Mouse (Mus musculus): Measurements from ENCODE around the gene Etfb. TPM values are rescaled to one million over a fixed set of nuclear protein-coding genes. Genes with fewer than 3 reads are reported as not detected.

Etfb gene
- polyA plus RNA-seq, 1 experiment = 8.9 TPM

- peak overlapping the region; percentile 83 for H3K4me3 ChIP-seq (replicated peaks)
- H3K27me3 ChIP-seq (ENCODE audit: control insufficient read depth) = no peaks in the 10 kb centered on the region
- no peaks in the 10 kb centered on the region for H3K9me3 ChIP-seq (ENCODE audit: control insufficient read depth, low read length)
- peaks cover 39% of the 10 kb centered on the region for H3K4me1 ChIP-seq (ENCODE audit: control insufficient read depth)
- no peaks in the 10 kb centered on the region; the same call in 1 of the 2 replicates for H3K36me3 ChIP-seq (ENCODE audit: control insufficient read depth)
- TF ChIP-seq GATA1 (IDR thresholded peaks at IDR 0.05; ENCODE audit: low read length) (no peak), TAL1 (IDR thresholded peaks at IDR 0.05; ENCODE audit: low read length) (no peak)
These were observed 1.2 kb upstream of the Etfb start for GRCm38 (mm10) chr7:43442684-43443083.

- Histone ChIP-seq H3K4me3 (replicated peaks) (peak overlapping the region; percentile 83), H3K9me3 (ENCODE audit: control insufficient read depth, low read length) (no peaks in the 10 kb centered on the region), H3K27me3 (ENCODE audit: control insufficient read depth) (no peaks in the 10 kb centered on the region), H3K36me3 (ENCODE audit: control insufficient read depth) (no peaks in the 10 kb centered on the region; the same call in 1 of the 2 replicates), H3K4me1 (ENCODE audit: control insufficient read depth) (peaks cover 41% of the 10 kb centered on the region)
- TF ChIP-seq TAL1 (IDR thresholded peaks at IDR 0.05; ENCODE audit: low read length) (no peak), GATA1 (IDR thresholded peaks at IDR 0.05; ENCODE audit: low read length) (no peak)
These were observed 562 bp upstream of the Etfb start for GRCm38 (mm10) chr7:43443126-43443916.

- H3K36me3 ChIP-seq (ENCODE audit: control insufficient read depth) = peaks cover 18% of the 10 kb centered on the region
- peaks cover 39% of the 10 kb centered on the region for H3K4me1 ChIP-seq (ENCODE audit: control insufficient read depth)
- H3K9me3 ChIP-seq (ENCODE audit: control insufficient read depth, low read length) = no peaks in the 10 kb centered on the region
- no peak overlapping the region for H3K4me3 ChIP-seq (replicated peaks)
- no peaks in the 10 kb centered on the region for H3K27me3 ChIP-seq (ENCODE audit: control insufficient read depth)
- TF ChIP-seq TAL1 (IDR thresholded peaks at IDR 0.05; ENCODE audit: low read length) (no peak), GATA1 (IDR thresholded peaks at IDR 0.05; ENCODE audit: low read length) (no peak)
These were observed 3.9 kb downstream of the Etfb start for GRCm38 (mm10) chr7:43447801-43448200.

DNA sequence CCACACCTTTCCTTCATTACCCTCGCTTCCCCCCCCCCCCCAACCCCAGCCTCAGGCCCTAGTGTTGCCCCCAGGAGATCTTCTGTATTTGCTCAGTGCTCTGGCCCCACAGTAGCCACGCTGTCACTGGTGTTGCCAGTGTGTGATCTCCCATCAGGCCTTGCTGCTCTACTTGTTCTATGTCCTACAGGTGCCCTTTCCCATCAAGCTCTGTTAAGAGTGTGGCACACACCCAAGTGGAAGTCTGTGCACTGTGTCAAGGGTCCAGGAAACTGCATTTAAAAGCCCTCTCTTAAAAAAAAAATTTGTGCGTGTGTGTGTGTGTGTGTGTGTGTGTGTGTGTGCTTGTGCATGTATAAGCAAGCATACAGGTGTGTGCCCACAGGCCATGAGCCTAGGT lies 4.4 kb downstream of the Etfb start:
- no peaks in the 10 kb centered on the region for H3K9me3 ChIP-seq (ENCODE audit: control insufficient read depth, low read length)
- H3K4me3 ChIP-seq (replicated peaks) = no peak overlapping the region
- peaks cover 39% of the 10 kb centered on the region for H3K4me1 ChIP-seq (ENCODE audit: control insufficient read depth)
- H3K27me3 ChIP-seq (ENCODE audit: control insufficient read depth) = no peaks in the 10 kb centered on the region
- no peak for TF ChIP-seq GATA1 (IDR thresholded peaks at IDR 0.05; ENCODE audit: low read length)
- TF ChIP-seq TAL1 (IDR thresholded peaks at IDR 0.05; ENCODE audit: low read length) = no peak
- H3K36me3 ChIP-seq (ENCODE audit: control insufficient read depth) = peaks cover 22% of the 10 kb centered on the region

GRCm38 (mm10) chr7:43449811-43450210 lies 5.9 kb downstream of the Etfb start:
- H3K27me3 ChIP-seq (ENCODE audit: control insufficient read depth) = no peaks in the 10 kb centered on the region
- peaks cover 30% of the 10 kb centered on the region for H3K4me1 ChIP-seq (ENCODE audit: control insufficient read depth)
- peaks cover 38% of the 10 kb centered on the region for H3K36me3 ChIP-seq (ENCODE audit: control insufficient read depth)
- H3K4me3 ChIP-seq (replicated peaks) = no peak overlapping the region
- TF ChIP-seq GATA1 (IDR thresholded peaks at IDR 0.05; ENCODE audit: low read length) (no peak), TAL1 (IDR thresholded peaks at IDR 0.05; ENCODE audit: low read length) (no peak)
- H3K9me3 ChIP-seq (ENCODE audit: control insufficient read depth, low read length) = no peaks in the 10 kb centered on the region

DNA sequence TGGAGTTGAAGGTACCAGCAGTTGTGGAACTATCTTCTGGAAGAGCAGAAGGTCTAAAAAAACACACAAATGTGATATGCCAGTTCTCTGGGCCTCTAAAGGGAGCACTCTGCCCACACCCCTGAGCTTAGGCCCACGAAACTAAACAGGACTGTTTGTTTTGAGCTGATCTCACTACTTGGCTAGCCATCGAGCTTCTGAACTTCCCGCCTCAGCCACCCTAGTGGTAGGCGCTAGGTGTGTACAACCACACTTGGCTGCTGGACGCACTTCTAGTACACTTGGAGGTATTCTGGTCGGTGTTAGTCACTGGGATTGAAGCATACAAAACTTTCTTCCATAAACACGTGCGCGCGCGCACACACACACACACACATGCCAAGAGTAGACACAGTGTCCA lies 7.8 kb downstream of the Etfb start:
- no peak for TF ChIP-seq TAL1 (IDR thresholded peaks at IDR 0.05; ENCODE audit: low read length)
- no peak for TF ChIP-seq GATA1 (IDR thresholded peaks at IDR 0.05; ENCODE audit: low read length)
- peaks cover 16% of the 10 kb centered on the region for H3K4me1 ChIP-seq (ENCODE audit: control insufficient read depth)
- H3K27me3 ChIP-seq (ENCODE audit: control insufficient read depth) = no peaks in the 10 kb centered on the region
- no peaks in the 10 kb centered on the region for H3K9me3 ChIP-seq (ENCODE audit: control insufficient read depth, low read length)
- H3K36me3 ChIP-seq (ENCODE audit: control insufficient read depth) = peaks cover 55% of the 10 kb centered on the region
- no peak overlapping the region for H3K4me3 ChIP-seq (replicated peaks)

DNA sequence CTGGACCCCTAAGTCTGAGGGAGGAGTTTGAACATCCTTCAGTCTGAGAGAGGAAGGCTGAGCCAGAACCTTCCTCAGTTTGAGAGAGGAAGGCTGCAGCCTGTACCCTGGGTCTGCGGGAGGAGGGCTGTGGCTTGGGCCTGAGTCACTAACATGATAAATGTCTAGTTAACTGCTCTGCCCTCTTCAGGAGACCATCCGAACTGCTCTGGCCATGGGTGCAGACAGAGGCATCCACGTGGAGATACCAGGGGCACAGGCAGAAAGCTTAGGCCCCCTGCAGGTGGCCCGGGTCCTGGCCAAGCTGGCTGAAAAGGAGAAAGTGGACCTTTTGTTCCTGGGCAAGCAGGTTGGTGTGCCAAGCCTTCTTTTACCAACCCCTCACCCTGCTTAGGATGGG lies 8.7 kb downstream of the Etfb start:
- TF ChIP-seq TAL1 (IDR thresholded peaks at IDR 0.05; ENCODE audit: low read length) = no peak
- no peak for TF ChIP-seq GATA1 (IDR thresholded peaks at IDR 0.05; ENCODE audit: low read length)
- peaks cover 16% of the 10 kb centered on the region for H3K4me1 ChIP-seq (ENCODE audit: control insufficient read depth)
- no peaks in the 10 kb centered on the region for H3K27me3 ChIP-seq (ENCODE audit: control insufficient read depth)
- H3K36me3 ChIP-seq (ENCODE audit: control insufficient read depth) = peaks cover 64% of the 10 kb centered on the region
- no peak overlapping the region for H3K4me3 ChIP-seq (replicated peaks)
- H3K9me3 ChIP-seq (ENCODE audit: control insufficient read depth, low read length) = no peaks in the 10 kb centered on the region

DNA sequence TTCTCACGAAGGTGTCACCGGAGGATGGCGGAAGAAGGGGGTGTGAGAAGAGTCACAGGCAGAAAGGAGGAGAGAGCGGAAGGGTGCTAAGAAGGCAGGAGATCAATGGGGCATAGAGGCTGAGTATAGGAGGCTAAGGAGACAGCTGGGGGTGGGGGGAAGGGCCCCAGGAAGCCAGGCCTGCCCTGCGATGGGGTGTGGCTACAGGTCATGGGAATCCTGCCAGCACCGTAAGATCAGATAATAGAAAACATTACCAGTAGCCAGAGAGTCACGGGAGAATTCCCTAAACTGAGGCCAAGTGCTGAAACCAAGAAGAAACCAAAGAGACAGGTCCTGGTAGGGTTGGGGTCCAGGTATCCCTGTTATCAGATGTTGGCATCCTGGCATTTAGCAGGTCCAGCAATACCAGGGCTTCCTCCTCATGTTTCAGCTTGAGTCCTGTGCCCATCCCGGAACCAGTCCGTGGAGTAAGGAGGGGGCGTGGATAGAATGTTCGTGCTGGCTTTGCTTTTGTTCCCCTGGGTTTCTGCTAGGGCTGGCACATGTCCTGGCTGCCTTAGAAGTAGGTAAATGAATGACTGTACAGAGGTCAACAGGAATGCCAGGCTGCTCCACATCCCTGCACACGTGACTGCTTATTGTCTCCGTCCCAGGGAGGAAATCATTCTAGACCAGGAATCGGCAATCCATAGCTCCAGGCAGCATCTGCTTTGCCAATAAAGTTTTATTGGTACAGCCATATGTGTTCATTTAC lies 9.9 kb downstream of the Etfb start:
- no peaks in the 10 kb centered on the region for H3K27me3 ChIP-seq (ENCODE audit: control insufficient read depth)
- H3K36me3 ChIP-seq (ENCODE audit: control insufficient read depth) = peaks cover 64% of the 10 kb centered on the region
- no peak overlapping the region for H3K4me3 ChIP-seq (replicated peaks)
- no peak for TF ChIP-seq GATA1 (IDR thresholded peaks at IDR 0.05; ENCODE audit: low read length)
- TF ChIP-seq TAL1 (IDR thresholded peaks at IDR 0.05; ENCODE audit: low read length) = no peak
- peaks cover 14% of the 10 kb centered on the region for H3K4me1 ChIP-seq (ENCODE audit: control insufficient read depth)
- no peaks in the 10 kb centered on the region for H3K9me3 ChIP-seq (ENCODE audit: control insufficient read depth, low read length)

- peaks cover 9% of the 10 kb centered on the region for H3K4me1 ChIP-seq (ENCODE audit: control insufficient read depth)
- H3K36me3 ChIP-seq (ENCODE audit: control insufficient read depth) = peaks cover 64% of the 10 kb centered on the region
- no peaks in the 10 kb centered on the region for H3K27me3 ChIP-seq (ENCODE audit: control insufficient read depth)
- no peaks in the 10 kb centered on the region for H3K9me3 ChIP-seq (ENCODE audit: control insufficient read depth, low read length)
- H3K4me3 ChIP-seq (replicated peaks) = no peak overlapping the region
- TF ChIP-seq GATA1 (IDR thresholded peaks at IDR 0.05; ENCODE audit: low read length) (no peak), TAL1 (IDR thresholded peaks at IDR 0.05; ENCODE audit: low read length) (no peak)
These were observed 10.5 kb downstream of the Etfb start for GRCm38 (mm10) chr7:43454371-43454770.

Measured in erythroblast, embryonic 14.5 days (primary cell).